Mouse (Mus musculus) hindbrain, embryonic 12.5 days (tissue): ENCODE results near the gene Wdr63. TPM values are rescaled to one million over a fixed set of nuclear protein-coding genes. Genes with fewer than 3 reads are reported as not detected.

Experiments used
- ATAC-seq: fragments of 200-750 bp; cut with Nextera tagmentation; 2 replicates; pipeline ENCODE4 v1.8.0; 2017; ENCODE audit warnings: moderate TSS enrichment; ENCODE audit not compliant: low FRiP score
- H3K27ac ChIP-seq: fragments of 300-500 bp; sonication (generic); 2 replicates; pipeline ENCODE4 v1.5.1; 2016; ENCODE audit warnings: mild to moderate bottlenecking
- H3K27me3 ChIP-seq: fragments of 300-500 bp; sonication (generic); 2 replicates; pipeline ENCODE4 v1.6.1; 2016; ENCODE audit warnings: mild to moderate bottlenecking
- H3K36me3 ChIP-seq: fragments of 300-500 bp; sonication (generic); 2 replicates; pipeline ENCODE4 v1.6.1; 2016; ENCODE audit warnings: mild to moderate bottlenecking
- H3K4me1 ChIP-seq: fragments of 300-500 bp; sonication (generic); 2 replicates; pipeline ENCODE4 v1.6.1; 2016
- H3K4me2 ChIP-seq: fragments of 300-500 bp; sonication (generic); replicated peaks from 2 replicates; pipeline ENCODE4 v1.6.1; 2016; ENCODE audit warnings: mild to moderate bottlenecking
- H3K4me3 ChIP-seq: fragments of 300-500 bp; sonication (generic); 2 replicates; pipeline ENCODE4 v1.5.1; 2016; ENCODE audit warnings: mild to moderate bottlenecking
- H3K9ac ChIP-seq: fragments of 300-500 bp; sonication (generic); 2 replicates; pipeline ENCODE4 v1.6.1; 2016; ENCODE audit warnings: mild to moderate bottlenecking, moderate library complexity
- H3K9me3 ChIP-seq: fragments of 300-500 bp; sonication (generic); replicated peaks from 2 replicates; pipeline ENCODE4 v1.6.1; 2016; ENCODE audit warnings: mild to moderate bottlenecking
- WGBS: fragments of 180-500 bp; shearing (Covaris S2); methylation state at CpG from one replicate; pipeline ENCODE4 v1.1.7; 2016; 5-methylcytosine and 5-hydroxymethylcytosine counted together
- polyA plus RNA-seq: library from polyadenylated mRNA; unstranded; fragments of >200 nt; fragmentation: Nextera tagmentation; extraction: Ambion mirVana; gene quantifications from 2 replicates; pipeline ENCODE4 v1.2.1, GENCODE M21; 2016

Wdr63 gene
- polyA plus RNA-seq, 1 experiment from 2014 or later: 1.8 TPM

DNA sequence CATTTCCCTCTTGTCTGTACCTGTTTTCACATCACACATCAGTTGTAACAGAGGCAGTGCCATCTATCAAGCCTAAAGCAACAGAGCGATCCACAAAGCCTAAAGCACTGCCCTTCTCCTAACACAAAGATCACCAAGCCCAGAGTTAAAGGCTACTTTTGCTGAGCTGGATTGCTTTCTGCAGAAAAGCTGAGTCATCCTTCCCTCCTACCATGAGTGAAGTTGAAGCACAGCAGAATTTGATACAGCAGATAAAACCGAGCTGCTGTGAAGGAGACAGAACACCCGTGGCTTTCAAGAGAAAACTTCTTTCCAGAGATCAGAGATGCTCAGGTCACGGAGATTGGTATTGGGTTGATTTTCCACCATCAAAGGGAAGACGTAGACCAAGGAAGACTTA, 38.2 kb upstream of the Wdr63 start:
- Histone ChIP-seq H3K4me3 (no peak overlapping the region), H3K9me3 (no peaks in the 10 kb centered on the region), H3K27ac (no peak overlapping the region), H3K36me3 (no peaks in the 10 kb centered on the region), H3K27me3 (peaks cover 25% of the 10 kb centered on the region), H3K9ac (no peak overlapping the region), H3K4me1 (peaks cover 12% of the 10 kb centered on the region), H3K4me2 (no peak overlapping the region)
- WGBS: 75% methylated on average over 5 of the region's 5 CpGs
- no peak for ATAC-seq

DNA sequence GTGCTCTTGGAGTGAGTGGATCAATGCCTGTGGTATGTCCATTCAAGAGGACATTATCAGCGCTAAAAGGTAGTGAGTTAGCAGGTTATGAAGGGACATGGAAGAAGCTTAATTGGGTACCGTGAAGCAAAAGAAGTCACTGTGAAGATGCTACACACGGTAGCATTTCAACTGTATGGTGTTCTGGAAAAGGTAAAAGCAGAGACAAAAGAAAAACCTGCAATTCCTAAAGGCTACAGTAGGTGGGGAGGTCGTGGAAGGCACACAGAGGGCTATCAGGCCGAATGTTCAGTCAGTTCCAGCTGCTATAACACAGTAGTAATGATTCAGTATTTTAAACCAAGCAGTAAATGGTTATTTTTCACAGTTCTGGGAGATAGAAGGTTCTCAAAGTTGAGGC, 37.6 kb upstream of the Wdr63 start:
- no peak overlapping the region for H3K4me2 ChIP-seq
- WGBS: 60% methylated on average over 5 of the region's 5 CpGs

DNA sequence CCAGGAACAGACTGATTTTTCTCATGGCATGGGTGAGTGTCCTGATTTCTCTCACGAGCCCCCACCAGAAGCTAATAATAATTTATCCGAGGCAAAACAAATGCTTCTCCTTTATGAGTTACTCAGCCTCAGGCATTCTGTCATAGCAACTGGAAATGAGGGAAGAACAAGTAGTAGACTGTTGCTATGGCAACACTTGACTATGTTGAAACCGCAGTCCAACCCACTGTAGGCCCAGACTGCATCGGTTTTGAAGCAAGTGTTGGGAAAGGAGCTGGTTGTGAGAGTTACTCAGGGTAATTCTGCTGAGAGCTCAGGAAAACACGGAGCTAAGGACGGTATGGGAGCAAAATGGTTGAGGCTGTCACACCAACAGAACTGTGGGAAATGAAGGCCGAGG, 34.6 kb upstream of the Wdr63 start:
- H3K9ac ChIP-seq: no peak overlapping the region
- no peak overlapping the region for H3K27ac ChIP-seq
- WGBS: 78% methylated on average over 7 of the region's 7 CpGs
- no peak overlapping the region for H3K4me3 ChIP-seq
- no peaks in the 10 kb centered on the region for H3K9me3 ChIP-seq
- no peaks in the 10 kb centered on the region for H3K27me3 ChIP-seq
- ATAC-seq: no peak
- H3K4me1 ChIP-seq: no peaks in the 10 kb centered on the region
- H3K36me3 ChIP-seq: no peaks in the 10 kb centered on the region
- no peak overlapping the region for H3K4me2 ChIP-seq

More for the DNA sequence above, 37.6 kb upstream of the Wdr63 start:
- no peak overlapping the region for H3K4me3 ChIP-seq
- no peak overlapping the region for H3K9ac ChIP-seq
- no peaks in the 10 kb centered on the region for H3K36me3 ChIP-seq
- H3K4me1 ChIP-seq: peaks cover 10% of the 10 kb centered on the region
- peaks cover 19% of the 10 kb centered on the region for H3K27me3 ChIP-seq
- no peak overlapping the region for H3K27ac ChIP-seq
- ATAC-seq: no peak
- H3K9me3 ChIP-seq: no peaks in the 10 kb centered on the region

DNA sequence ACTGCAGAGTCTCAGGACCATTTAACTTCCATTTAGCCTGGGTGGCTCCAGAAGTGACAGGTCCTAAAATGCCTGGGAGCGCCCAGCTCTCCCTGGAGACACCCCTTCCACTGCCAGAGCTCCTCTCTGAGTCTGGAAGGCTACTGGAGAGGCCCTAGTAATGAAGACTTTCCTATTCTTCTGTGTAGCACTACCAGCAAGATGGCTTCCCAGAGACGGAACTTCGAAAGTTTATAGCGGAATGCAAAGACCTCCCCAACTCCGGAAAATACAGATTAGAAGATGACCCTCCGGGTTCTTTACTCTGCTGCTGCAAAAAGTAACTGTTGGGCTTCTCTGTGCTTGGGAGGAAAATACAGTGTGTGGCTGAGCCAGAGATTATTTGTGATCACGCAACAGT, 32.3 kb upstream of the Wdr63 start:
- Histone ChIP-seq H3K4me3 (no peak overlapping the region), H3K4me1 (no peaks in the 10 kb centered on the region), H3K9me3 (no peaks in the 10 kb centered on the region), H3K27me3 (no peaks in the 10 kb centered on the region), H3K36me3 (no peaks in the 10 kb centered on the region), H3K4me2 (no peak overlapping the region), H3K27ac (no peak overlapping the region), H3K9ac (no peak overlapping the region)
- ATAC-seq: no peak
- WGBS: 94% methylated on average over 7 of the region's 7 CpGs

DNA sequence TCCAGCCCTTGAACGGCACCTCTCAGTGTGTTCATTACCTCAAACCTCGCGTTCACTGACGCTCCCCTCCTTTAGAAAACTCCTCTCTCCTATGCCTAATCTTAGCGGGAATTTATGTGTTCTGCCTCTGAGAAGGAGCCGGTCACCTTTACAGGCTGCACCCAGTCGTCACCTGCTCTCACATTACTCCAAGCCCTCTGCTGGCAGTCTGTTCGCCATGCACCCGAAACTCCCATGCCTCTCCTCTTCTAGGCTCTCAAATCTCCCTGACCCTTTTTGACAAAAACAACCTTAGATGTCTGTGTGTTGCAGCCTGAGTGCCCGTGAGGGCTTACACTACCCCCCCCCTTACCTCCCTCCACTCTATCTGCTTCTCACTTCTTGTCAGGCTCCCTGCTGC, 28.5 kb upstream of the Wdr63 start:
- H3K4me3 ChIP-seq: no peak overlapping the region
- H3K27ac ChIP-seq: no peak overlapping the region
- H3K4me2 ChIP-seq: no peak overlapping the region
- WGBS: 37% methylated on average over 10 of the region's 10 CpGs
- no peaks in the 10 kb centered on the region for H3K27me3 ChIP-seq
- ATAC-seq: no peak
- H3K9ac ChIP-seq: no peak overlapping the region
- H3K9me3 ChIP-seq: no peaks in the 10 kb centered on the region
- no peaks in the 10 kb centered on the region for H3K36me3 ChIP-seq
- H3K4me1 ChIP-seq: no peaks in the 10 kb centered on the region

DNA sequence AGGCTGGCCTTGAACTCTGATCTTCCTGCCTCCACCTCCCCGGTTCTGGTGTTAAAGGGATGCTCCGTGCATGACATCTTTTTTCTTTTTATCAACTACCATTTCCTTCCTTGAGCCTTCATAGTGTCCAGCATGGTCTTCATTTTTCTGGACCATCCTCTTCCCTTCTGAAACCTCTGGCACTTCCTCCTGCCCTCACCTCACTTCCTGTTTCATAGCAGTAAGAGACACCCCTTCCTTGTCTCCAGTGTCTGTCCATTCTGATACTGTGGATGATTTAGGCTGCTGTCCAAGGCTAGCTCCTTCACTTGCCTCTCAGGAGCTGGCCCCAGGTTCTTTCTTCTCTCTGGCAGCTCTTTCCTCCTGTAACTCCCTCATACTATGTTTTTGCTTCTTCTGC, 27.5 kb upstream of the Wdr63 start:
- 89% methylated on average over 2 of the region's 2 CpGs for WGBS

DNA sequence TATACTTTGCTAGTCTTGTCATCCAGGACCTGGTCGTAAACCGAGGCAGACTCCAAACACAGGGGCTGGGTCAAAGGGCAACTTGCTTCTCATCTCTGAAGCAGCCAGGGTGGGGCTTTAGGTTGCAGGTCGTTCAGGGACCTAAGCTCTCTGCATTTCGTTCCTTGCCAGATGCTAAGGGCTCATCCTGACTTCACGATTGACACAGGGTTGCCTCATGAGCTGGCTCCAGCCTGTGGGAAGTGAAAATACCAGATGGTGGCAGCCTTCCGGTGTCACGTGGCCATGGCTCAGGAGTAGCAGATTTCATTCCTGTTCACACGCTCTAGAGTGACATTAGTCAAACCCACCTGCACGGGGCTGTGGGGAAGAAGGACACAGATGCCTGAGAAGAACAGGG, 26.9 kb upstream of the Wdr63 start:
- H3K4me2 ChIP-seq: no peak overlapping the region
- H3K4me1 ChIP-seq: no peaks in the 10 kb centered on the region
- no peak overlapping the region for H3K27ac ChIP-seq
- no peaks in the 10 kb centered on the region for H3K9me3 ChIP-seq
- H3K36me3 ChIP-seq: no peaks in the 10 kb centered on the region
- H3K4me3 ChIP-seq: no peak overlapping the region
- no peaks in the 10 kb centered on the region for H3K27me3 ChIP-seq
- 74% methylated on average over 9 of the region's 9 CpGs for WGBS
- H3K9ac ChIP-seq: no peak overlapping the region
- no peak for ATAC-seq

More for the DNA sequence above, 27.5 kb upstream of the Wdr63 start:
- Histone ChIP-seq H3K4me1 (no peaks in the 10 kb centered on the region), H3K4me3 (no peak overlapping the region), H3K27me3 (no peaks in the 10 kb centered on the region), H3K4me2 (no peak overlapping the region), H3K27ac (no peak overlapping the region), H3K36me3 (no peaks in the 10 kb centered on the region), H3K9me3 (no peaks in the 10 kb centered on the region), H3K9ac (no peak overlapping the region)
- no peak for ATAC-seq

DNA sequence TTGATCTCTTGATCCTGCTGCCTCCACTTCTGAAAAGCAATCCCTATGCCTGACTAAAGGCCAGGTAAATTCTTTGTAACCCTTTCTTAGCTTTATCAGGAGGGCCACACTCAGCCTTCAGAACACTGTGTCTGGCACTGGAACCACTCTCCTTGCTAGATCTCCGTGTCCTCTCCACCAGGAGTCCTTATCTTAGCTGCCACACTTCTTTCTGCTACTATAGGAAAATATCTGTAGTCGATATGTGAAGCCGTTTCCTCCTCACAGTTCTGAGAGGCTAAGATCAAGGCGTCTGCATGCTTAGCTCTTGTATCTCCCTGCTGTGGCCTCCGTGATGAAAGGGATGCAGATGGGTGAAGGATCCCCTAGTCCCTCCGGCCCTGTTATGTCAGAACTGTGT, 19.3 kb upstream of the Wdr63 start:
- no peaks in the 10 kb centered on the region for H3K27me3 ChIP-seq
- no peaks in the 10 kb centered on the region for H3K36me3 ChIP-seq
- H3K9me3 ChIP-seq: no peaks in the 10 kb centered on the region
- no peak overlapping the region for H3K9ac ChIP-seq
- no peak overlapping the region for H3K27ac ChIP-seq
- WGBS: 78% methylated on average over 6 of the region's 6 CpGs
- no peak for ATAC-seq
- no peak overlapping the region for H3K4me3 ChIP-seq
- no peak overlapping the region for H3K4me2 ChIP-seq
- 0 out of 2 replicates have a peak, but pooled peaks cover 3% of the 10 kb centered on the region for H3K4me1 ChIP-seq

DNA sequence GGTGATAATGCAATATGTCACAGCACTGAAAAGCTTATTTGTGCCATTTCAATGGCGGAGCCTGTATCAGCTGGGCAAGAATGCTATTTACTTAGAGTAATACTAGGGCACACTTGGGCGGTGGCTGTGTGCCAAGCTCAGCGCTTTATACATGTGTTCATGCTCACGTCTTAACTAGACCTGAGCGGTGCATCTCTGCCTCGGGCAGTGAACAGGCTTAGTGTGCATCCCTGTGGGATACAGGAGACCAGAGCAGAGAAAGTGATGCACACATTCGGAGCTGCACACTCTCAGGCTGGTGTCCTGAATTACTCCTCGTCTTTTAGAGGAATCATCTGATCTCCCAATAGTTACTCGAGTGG, 15.5 kb upstream of the Wdr63 start:
- no peak overlapping the region for H3K4me2 ChIP-seq
- no peak overlapping the region for H3K27ac ChIP-seq
- ATAC-seq: no peak; the same call in 1 of the 2 replicates
- no peak overlapping the region for H3K9ac ChIP-seq
- H3K36me3 ChIP-seq: no peaks in the 10 kb centered on the region
- no peak overlapping the region for H3K4me3 ChIP-seq
- H3K9me3 ChIP-seq: no peaks in the 10 kb centered on the region
- peaks cover 7% of the 10 kb centered on the region for H3K27me3 ChIP-seq
- H3K4me1 ChIP-seq: peaks cover 9% of the 10 kb centered on the region; the same call in 1 of the 2 replicates
- 83% methylated on average over 9 of the region's 9 CpGs for WGBS

DNA sequence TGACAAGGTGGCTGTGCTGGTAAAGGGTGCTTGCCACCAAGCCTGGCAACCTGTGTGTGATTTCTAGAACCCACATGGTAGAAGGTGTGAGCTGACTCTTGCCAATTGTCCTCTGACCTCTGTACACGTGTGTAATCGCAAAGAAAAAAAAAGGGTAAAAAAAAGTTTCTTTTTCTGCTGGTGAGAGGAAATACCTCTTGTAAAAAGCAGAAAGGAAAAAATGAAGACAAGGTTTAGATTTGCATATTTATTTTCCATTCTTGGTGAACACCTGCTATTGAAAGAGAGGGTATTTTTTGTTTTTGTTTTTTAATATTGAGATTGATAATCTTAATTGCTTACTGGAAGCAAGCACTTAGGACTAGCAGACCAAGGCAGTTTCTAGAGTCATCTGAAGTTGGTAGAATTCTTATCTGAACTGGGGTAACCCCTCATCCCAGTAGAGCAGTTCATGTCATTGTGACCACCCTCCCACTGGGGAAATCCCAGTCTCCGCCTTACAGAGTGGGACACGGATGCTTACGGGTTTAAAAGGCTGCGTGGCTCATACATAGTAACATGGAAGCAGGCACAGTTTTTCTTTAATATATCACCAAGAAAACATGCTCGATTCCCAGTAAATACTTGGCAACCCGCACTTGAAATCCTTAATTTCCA, 15.0 kb upstream of the Wdr63 start:
- Histone ChIP-seq H3K36me3 (no peaks in the 10 kb centered on the region), H3K27ac (no peak overlapping the region), H3K27me3 (peaks cover 12% of the 10 kb centered on the region), H3K4me2 (no peak overlapping the region), H3K9me3 (no peaks in the 10 kb centered on the region), H3K9ac (no peak overlapping the region), H3K4me3 (no peak overlapping the region), H3K4me1 (peaks cover 9% of the 10 kb centered on the region; the same call in 1 of the 2 replicates)
- WGBS: 85% methylated on average over 8 of the region's 8 CpGs
- no peak for ATAC-seq

DNA sequence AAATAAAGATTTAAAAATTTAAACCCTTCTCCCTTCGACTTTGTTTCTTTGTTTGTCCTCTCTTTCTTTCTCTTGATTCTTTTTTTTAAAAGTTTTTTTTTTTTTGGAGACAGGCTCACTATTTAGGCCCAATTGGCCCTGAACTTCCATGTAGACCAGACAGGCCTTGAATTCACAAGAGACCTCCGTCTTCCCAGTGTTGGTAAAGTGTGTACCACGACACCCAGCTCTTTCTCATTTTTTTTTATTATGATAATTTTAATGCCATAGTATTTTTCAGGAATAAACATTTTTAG, 14.1 kb upstream of the Wdr63 start:
- H3K4me3 ChIP-seq: peak overlapping the region; percentile 21; the same call in 1 of the 2 replicates
- no peak overlapping the region for H3K27ac ChIP-seq
- no peak overlapping the region for H3K9ac ChIP-seq
- no peaks in the 10 kb centered on the region for H3K9me3 ChIP-seq
- WGBS: 41% methylated on average over 3 of the region's 3 CpGs
- peaks cover 9% of the 10 kb centered on the region; the same call in 1 of the 2 replicates for H3K4me1 ChIP-seq
- H3K27me3 ChIP-seq: peaks cover 21% of the 10 kb centered on the region
- no peak for ATAC-seq
- H3K4me2 ChIP-seq: peak overlapping the region; percentile 47
- H3K36me3 ChIP-seq: no peaks in the 10 kb centered on the region

DNA sequence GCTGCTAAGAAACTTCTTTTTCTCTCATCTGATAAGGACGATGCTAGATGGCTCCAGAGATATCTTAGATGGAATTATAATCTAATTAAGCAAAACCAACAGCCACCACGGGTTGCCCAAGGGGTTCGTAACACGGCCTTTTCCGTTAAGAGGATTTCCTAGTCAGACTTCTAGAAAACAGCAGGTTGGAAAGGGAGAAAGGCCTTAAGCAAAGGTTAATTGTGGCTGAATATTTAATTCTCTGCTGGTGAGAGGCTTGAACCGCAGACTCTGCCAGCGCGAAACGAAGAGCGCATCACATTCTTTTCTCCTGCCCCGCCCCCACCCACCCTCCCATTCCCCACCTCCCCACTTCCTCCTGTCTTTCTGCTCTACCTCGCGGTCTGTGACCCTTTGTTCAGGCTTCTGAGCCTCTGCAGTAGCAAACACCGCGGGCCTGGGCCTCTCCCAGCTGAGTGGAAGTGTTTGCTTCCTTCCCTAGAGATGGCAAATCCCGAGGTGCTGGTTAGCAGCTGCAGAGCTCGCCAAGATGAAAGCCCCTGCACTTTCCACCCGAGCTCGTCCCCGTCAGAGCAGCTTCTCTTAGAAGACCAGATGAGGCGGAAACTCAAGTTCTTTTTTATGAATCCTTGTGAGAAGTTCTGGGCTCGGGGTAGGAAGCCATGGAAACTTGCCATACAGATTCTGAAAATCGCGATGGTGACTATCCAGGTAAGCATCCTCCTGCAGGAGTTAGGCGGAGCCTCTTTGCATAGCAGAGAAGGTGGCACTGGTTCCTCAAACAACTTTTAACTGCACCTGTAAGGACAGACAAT, 13.6 kb upstream of the Wdr63 start:
- Histone ChIP-seq H3K9me3 (no peaks in the 10 kb centered on the region), H3K4me2 (peak overlapping the region; percentile 47), H3K9ac (peak overlapping the region; percentile 18; the same call in 1 of the 2 replicates), H3K4me3 (peak overlapping the region; percentile 21), H3K27me3 (peaks cover 27% of the 10 kb centered on the region), H3K36me3 (no peaks in the 10 kb centered on the region), H3K4me1 (peaks cover 9% of the 10 kb centered on the region; the same call in 1 of the 2 replicates), H3K27ac (no peak overlapping the region)
- 9% methylated on average over 25 of the region's 25 CpGs for WGBS
- ATAC-seq: peak; percentile 40; the same call in 1 of the 2 replicates
